Mouse (Mus musculus): ENCODE results near the gene Cracr2b. TPM values are rescaled to one million over a fixed set of nuclear protein-coding genes. Genes with fewer than 3 reads are reported as not detected.

Gene Cracr2b
- polyA plus RNA-seq, 1 experiment from 2014 or later, result 9.9 TPM

GRCm38 (mm10) chr7:141423811-141424210 lies 37.1 kb upstream of the Cracr2b start:
- no peak for TF ChIP-seq CTCF (IDR thresholded peaks at IDR 0.05)
- ATAC-seq, result no peak
- CTCF ChIA-PET, result no interaction called here
- POLR2A ChIA-PET, result no interaction called here
- no peaks in the 10 kb centered on the region for H3K27me3 ChIP-seq
- no peak for DNase-seq (ENCODE audit: low read depth, low spot score)
- in situ Hi-C loops (cut with MboI; ENCODE audit: low pct_unique_long_range_greater_than_20kb), result no loop called here

DNA sequence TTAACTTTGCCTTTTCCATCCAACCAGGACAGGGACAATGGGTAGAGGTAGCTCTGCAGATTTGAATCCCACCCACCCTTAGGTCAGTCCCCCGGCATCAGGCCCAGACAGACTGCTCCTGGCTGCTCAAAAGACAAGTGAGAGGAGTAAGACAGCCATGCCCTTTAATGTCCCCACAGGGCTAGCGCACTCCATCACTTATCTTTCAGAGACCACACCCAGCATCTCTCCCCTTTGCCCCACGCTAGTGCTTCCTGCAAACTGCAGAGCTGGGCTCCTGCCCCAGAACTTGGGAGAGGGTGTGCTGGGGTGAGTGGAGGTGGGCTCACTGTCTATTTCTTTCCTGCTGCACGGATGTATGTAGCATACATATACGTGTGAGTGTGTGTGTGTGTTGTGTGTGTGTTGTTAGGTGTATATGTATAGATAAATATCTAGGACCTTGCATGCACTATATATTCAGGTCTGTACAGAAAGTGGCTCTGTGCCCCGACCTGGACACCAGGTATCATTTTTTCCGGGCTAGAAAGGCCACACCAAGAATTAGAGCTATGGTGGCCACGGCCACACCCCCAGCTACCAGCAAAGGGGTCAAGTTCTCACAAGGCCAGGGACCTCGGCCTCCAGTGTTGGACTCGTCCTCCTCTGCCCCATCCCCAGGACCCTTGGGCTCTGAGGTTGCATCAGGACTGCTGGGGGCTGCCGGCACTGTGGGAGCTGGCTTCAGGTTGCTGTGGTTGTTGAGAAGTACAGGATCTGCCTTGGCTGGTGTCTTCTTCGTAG lies 33.8 kb upstream of the Cracr2b start:
- no peak for ATAC-seq
- no peak for DNase-seq (ENCODE audit: low read depth, low spot score)
- in situ Hi-C loops (cut with MboI; ENCODE audit: low pct_unique_long_range_greater_than_20kb), result no loop called here
- CTCF ChIA-PET, result interaction anchor here (1.2 to 2.0 kb wide), 3 partner anchors 9 to 13 kb away, joined by 3 to 7 read pairs (median 6); no protein-coding TSS in a partner anchor
- no peaks in the 10 kb centered on the region for H3K27me3 ChIP-seq
- POLR2A ChIA-PET, result no interaction called here
- no peak for TF ChIP-seq CTCF (IDR thresholded peaks at IDR 0.05)

- no peak for DNase-seq (ENCODE audit: low read depth, low spot score)
- in situ Hi-C loops (cut with MboI; ENCODE audit: low pct_unique_long_range_greater_than_20kb), result no loop called here
- ATAC-seq, result no peak
- CTCF ChIA-PET, result interaction anchor here (1.3 to 2.0 kb wide), 2 partner anchors 10 to 14 kb away, joined by 4 to 6 read pairs; no protein-coding TSS in a partner anchor
- POLR2A ChIA-PET, result interaction anchor here (0.5 to 0.9 kb wide), 2 partner anchors 8 to 205 kb away, joined by 3 to 8 read pairs; no protein-coding TSS in a partner anchor
- H3K27me3 ChIP-seq, result no peaks in the 10 kb centered on the region
- TF ChIP-seq CTCF (IDR thresholded peaks at IDR 0.05), result no peak
Observed at GRCm38 (mm10) chr7:141428701-141429100, 32.2 kb upstream of the Cracr2b start.

DNA sequence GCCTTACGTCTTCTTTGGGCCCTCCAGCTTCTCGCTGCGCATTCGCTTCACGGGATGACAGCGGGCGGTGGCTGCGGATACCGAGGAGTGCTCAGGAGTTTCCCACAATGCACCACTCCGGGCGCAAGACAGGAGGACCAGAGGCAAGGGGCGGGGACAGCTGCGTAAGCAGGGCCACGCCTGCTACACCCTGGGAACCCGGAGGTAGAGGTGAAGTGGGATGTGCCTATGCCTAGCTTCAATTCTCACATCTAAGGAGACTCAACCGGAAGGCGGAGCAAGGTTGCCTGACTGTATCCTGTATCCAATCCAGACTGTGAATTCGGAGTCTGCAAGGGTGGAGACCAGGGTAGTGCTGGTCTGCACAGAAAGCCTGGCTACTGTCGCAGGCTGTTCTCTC lies 31.6 kb upstream of the Cracr2b start, which contains the start of gene Cend1:
Gene Cend1, minus strand, starts transcription at position 182 of the 400 bp plus-strand sequence.
- no peak for TF ChIP-seq CTCF (IDR thresholded peaks at IDR 0.05)
- H3K27me3 ChIP-seq, result no peaks in the 10 kb centered on the region
- ATAC-seq (no peak), DNase-seq (ENCODE audit: low read depth, low spot score) (no peak)
- CTCF ChIA-PET, result interaction anchor here (1.3 to 2.0 kb wide), 2 partner anchors 11 to 13 kb away, joined by 4 to 6 read pairs; no protein-coding TSS in a partner anchor
- POLR2A ChIA-PET, result interaction anchor here (0.6 kb wide), 1 partner anchor 14 kb away, joined by 3 read pairs; no protein-coding TSS in a partner anchor
- in situ Hi-C loops (cut with MboI; ENCODE audit: low pct_unique_long_range_greater_than_20kb), result no loop called here

- ChIA-PET CTCF (no interaction called here), POLR2A (no interaction called here)
- DNase-seq (ENCODE audit: low read depth, low spot score) (no peak), ATAC-seq (no peak)
- TF ChIP-seq CTCF (IDR thresholded peaks at IDR 0.05), result no peak
- no peaks in the 10 kb centered on the region for H3K27me3 ChIP-seq
- in situ Hi-C loops (cut with MboI; ENCODE audit: low pct_unique_long_range_greater_than_20kb), result no loop called here
Observed at GRCm38 (mm10) chr7:141429840-141430584, 30.9 kb upstream of the Cracr2b start.

DNA sequence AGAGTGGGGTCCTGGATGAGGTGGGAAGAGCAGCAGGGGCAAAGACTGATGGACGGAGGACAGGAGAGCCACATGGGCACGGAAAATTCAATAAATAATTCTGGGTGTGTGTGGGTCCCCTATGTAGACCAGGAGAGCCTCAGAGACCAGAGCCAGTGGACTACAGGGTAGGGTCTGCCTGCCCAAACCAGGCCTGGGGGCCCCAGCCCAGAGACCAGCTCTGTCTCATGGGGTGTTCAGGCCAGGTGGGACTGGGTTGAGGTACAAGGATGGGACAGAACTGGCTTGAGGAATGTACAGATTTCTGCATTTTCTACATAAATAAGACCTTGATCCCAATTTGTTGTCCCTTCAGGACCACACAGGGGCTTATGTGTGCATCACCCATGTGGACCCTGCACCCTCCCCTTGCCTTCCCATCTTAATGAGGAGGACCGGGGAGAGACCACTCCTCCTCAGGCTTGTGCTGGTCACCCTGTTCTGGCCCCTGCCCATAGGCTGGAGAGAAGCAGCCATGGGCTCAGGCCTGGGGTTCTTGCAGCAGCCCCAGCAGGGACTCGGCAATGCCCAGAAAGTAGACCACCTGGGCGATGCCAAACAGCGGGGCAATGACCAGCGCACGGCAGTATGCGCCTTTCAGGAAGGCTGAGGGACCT lies 30.2 kb upstream of the Cracr2b start:
- ATAC-seq (no peak), DNase-seq (ENCODE audit: low read depth, low spot score) (no peak)
- CTCF ChIA-PET, result no interaction called here
- in situ Hi-C loops (cut with MboI; ENCODE audit: low pct_unique_long_range_greater_than_20kb), result no loop called here
- no peaks in the 10 kb centered on the region for H3K27me3 ChIP-seq
- TF ChIP-seq CTCF (IDR thresholded peaks at IDR 0.05), result no peak
- POLR2A ChIA-PET, result interaction anchor here (1.4 kb wide), 1 partner anchor 14 kb away, joined by 3 read pairs; no protein-coding TSS in a partner anchor

GRCm38 (mm10) chr7:141431434-141432185 lies 29.3 kb upstream of the Cracr2b start:
- ChIA-PET POLR2A (interaction anchor here (1.4 kb wide), 1 partner anchor 15 kb away, joined by 3 read pairs; no protein-coding TSS in a partner anchor), CTCF (no interaction called here)
- in situ Hi-C loops (cut with MboI; ENCODE audit: low pct_unique_long_range_greater_than_20kb), result no loop called here
- no peak for ATAC-seq
- H3K27me3 ChIP-seq, result no peaks in the 10 kb centered on the region
- TF ChIP-seq CTCF (IDR thresholded peaks at IDR 0.05), result no peak
- no peak for DNase-seq (ENCODE audit: low read depth, low spot score)

- no peak for TF ChIP-seq CTCF (IDR thresholded peaks at IDR 0.05)
- in situ Hi-C loops (cut with MboI; ENCODE audit: low pct_unique_long_range_greater_than_20kb), result no loop called here
- no peak for DNase-seq (ENCODE audit: low read depth, low spot score)
- CTCF ChIA-PET, result no interaction called here
- H3K27me3 ChIP-seq, result no peaks in the 10 kb centered on the region
- POLR2A ChIA-PET, result interaction anchor here (1.4 kb wide), 1 partner anchor 16 kb away, joined by 3 read pairs; no protein-coding TSS in a partner anchor
- ATAC-seq, result no peak
Observed at GRCm38 (mm10) chr7:141432186-141432611, 28.7 kb upstream of the Cracr2b start.

DNA sequence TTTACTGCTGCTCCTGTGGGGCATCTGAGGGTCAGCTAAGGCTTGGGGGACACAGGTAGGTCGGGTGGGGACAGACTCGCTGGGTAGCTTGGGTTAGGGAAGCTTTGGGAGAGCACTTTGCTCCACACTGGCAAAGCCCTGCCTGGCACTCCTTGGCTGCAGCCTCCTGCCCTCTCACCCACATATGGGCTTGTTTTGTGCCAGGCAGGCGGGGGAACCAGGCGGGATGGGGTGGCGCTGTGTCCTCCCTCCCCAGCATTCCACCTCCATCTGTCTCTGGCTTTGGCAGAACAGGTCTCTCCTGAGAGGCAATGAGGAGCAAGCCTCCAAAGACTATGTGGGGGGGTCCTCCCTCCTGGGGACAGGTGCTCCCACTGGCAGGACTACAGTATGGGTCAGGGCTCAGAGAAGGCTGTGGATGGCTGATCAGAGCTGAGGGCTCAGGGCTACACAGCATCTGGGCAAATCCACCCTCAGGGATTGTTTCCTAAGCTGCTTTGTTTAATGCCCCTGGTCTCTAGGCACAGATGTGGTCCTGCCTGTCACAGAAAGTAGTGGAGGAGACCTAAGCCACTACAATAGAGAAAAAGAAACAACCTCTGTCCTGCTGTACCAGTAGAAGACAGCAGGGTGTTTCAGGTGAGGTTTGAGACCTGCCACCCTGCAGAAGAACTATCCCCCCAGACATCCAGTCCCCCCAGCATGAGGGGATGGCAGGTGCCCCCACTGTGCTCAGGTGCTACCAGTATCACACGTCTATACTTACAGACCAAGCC lies 28.0 kb upstream of the Cracr2b start:
- ChIA-PET POLR2A (no interaction called here), CTCF (no interaction called here)
- in situ Hi-C loops (cut with MboI; ENCODE audit: low pct_unique_long_range_greater_than_20kb), result no loop called here
- ATAC-seq (no peak), DNase-seq (ENCODE audit: low read depth, low spot score) (no peak)
- no peaks in the 10 kb centered on the region for H3K27me3 ChIP-seq
- no peak for TF ChIP-seq CTCF (IDR thresholded peaks at IDR 0.05)

Data from Patski (cell line).